Comparison of ENCODE assay signal across 27 mouse cellular contexts in genomic region chr9:61446965-61447364, GRCm38 (mm10).
"Had no signal": no experiment of that assay in that cellular context is flagged by ENCODE, and none has a peak within 500 bp of the region (broad histone marks: within the 10 kb centered on the region; RNA-seq: fewer than 3 reads in every experiment).

No protein-coding gene starts in this region.

- H3K4me2 ChIP-seq: kidney, embryonic 15.5 days; limb, embryonic 12.5 days; limb, embryonic 15.5 days; liver, embryonic 11.5 days; lung, embryonic 14.5 days; midbrain, embryonic 11.5 days; neural tube, embryonic 12.5 days; neural tube, embryonic 15.5 days had no signal

- ATAC-seq: liver, postnatal 0 days; lung, postnatal 0 days had no signal

- H3K9ac ChIP-seq: kidney, embryonic 15.5 days; limb, embryonic 12.5 days; limb, embryonic 15.5 days; liver, embryonic 14.5 days; liver, postnatal 0 days; lung, embryonic 14.5 days; neural tube, embryonic 12.5 days; neural tube, embryonic 15.5 days had no signal

- H3K27ac ChIP-seq: kidney, embryonic 15.5 days; layer of hippocampus, adult 2 months; left cerebral cortex, adult 2 months; limb, embryonic 12.5 days; limb, embryonic 15.5 days; liver, embryonic 14.5 days; macrophage; neural tube, embryonic 12.5 days; neural tube, embryonic 15.5 days; stomach, postnatal 0 days had no signal

- DNase-seq: kidney, adult 11 months; kidney, adult 8-10 months; kidney, postnatal 10 days; kidney, postnatal 4 days; layer of hippocampus, adult 9-11 months; liver, postnatal 0 days; lung, embryonic 14.5 days; midbrain, embryonic 14.5 days; right cerebral cortex, adult 18-20 months; right cerebral cortex, postnatal 25 days; thymus, adult 2 months; thymus, postnatal 14 days; thymus, postnatal 4 days had no signal

- H3K36me3 ChIP-seq: kidney, embryonic 15.5 days; limb, embryonic 12.5 days; limb, embryonic 15.5 days; neural tube, embryonic 12.5 days; neural tube, embryonic 15.5 days had no signal

- H3K4me3 ChIP-seq: kidney, embryonic 15.5 days; layer of hippocampus, adult 2 months; left cerebral cortex, adult 2 months; limb, embryonic 12.5 days; limb, embryonic 15.5 days; neural tube, embryonic 12.5 days; neural tube, embryonic 15.5 days had no signal

- H3K4me1 ChIP-seq: megakaryocyte, embryonic 14.5 days had no signal

- H3K9me3 ChIP-seq: kidney, embryonic 15.5 days; limb, embryonic 12.5 days; limb, embryonic 15.5 days; megakaryocyte, embryonic 14.5 days; neural tube, embryonic 12.5 days; neural tube, embryonic 15.5 days had no signal
